Mouse (Mus musculus) intestine, embryonic 15.5 days (tissue): ENCODE results near the gene Tnfrsf13b. TPM values are rescaled to one million over a fixed set of nuclear protein-coding genes. Genes with fewer than 3 reads are reported as not detected.
"Not testable (repeated sequence)": the region's sequence is repeated elsewhere in the genome, so short reads cannot be mapped to it uniquely, and the experiment has no call there.

ENCODE experiments used
- ATAC-seq: fragments of 200-750 bp; cut with Nextera tagmentation; 2 replicates; pipeline ENCODE4 v1.8.0; 2017; ENCODE audit warnings: moderate TSS enrichment, moderate library complexity
- H3K27ac ChIP-seq: fragments of 300-500 bp; sonication (generic); 2 replicates; pipeline ENCODE4 v1.5.1; 2015; ENCODE audit warnings: mild to moderate bottlenecking, inconsistent platforms
- H3K27me3 ChIP-seq: fragments of 300-500 bp; sonication (generic); replicated peaks from 2 replicates; pipeline ENCODE4 v1.6.1; 2015; ENCODE audit warnings: inconsistent platforms
- H3K36me3 ChIP-seq: fragments of 300-500 bp; sonication (generic); 2 replicates; pipeline ENCODE4 v1.6.1; 2015; ENCODE audit warnings: inconsistent platforms
- H3K4me1 ChIP-seq: fragments of 300-500 bp; sonication (generic); replicated peaks from 2 replicates; pipeline ENCODE4 v1.6.1; 2015; ENCODE audit warnings: inconsistent platforms
- H3K4me2 ChIP-seq: fragments of 300-500 bp; sonication (generic); replicated peaks from 2 replicates; pipeline ENCODE4 v1.6.1; 2015; ENCODE audit warnings: mild to moderate bottlenecking, inconsistent platforms
- H3K4me3 ChIP-seq: fragments of 300-500 bp; sonication (generic); replicated peaks from 2 replicates; pipeline ENCODE4 v1.5.1; 2015; ENCODE audit warnings: inconsistent platforms
- H3K9ac ChIP-seq: fragments of 300-500 bp; sonication (generic); 2 replicates; pipeline ENCODE4 v1.6.1; 2015; ENCODE audit warnings: inconsistent platforms
- H3K9me3 ChIP-seq: fragments of 300-500 bp; sonication (generic); 2 replicates; pipeline ENCODE4 v1.6.1; 2016; ENCODE audit warnings: inconsistent platforms
- WGBS: fragments of 180-500 bp; shearing (Covaris S2); methylation state at CpG from one replicate; pipeline ENCODE4 v1.1.7; 2015; 5-methylcytosine and 5-hydroxymethylcytosine counted together
- polyA plus RNA-seq: library from polyadenylated mRNA; unstranded; fragments of >200 nt; fragmentation: Nextera tagmentation; extraction: Ambion mirVana; gene quantifications from 2 replicates; pipeline ENCODE4 v1.2.1, GENCODE M21; 2015

The Tnfrsf13b gene
- polyA plus RNA-seq, 1 experiment from 2014 or later: 2.8 TPM

- H3K4me2 ChIP-seq: no peak overlapping the region
- H3K36me3 ChIP-seq: no peaks in the 10 kb centered on the region
- H3K27ac ChIP-seq: no peak overlapping the region
- no peak overlapping the region for H3K9ac ChIP-seq
- no peak for ATAC-seq
- no peak overlapping the region for H3K4me3 ChIP-seq
- whole genome bisulfite sequencing: 93% methylated on average over 4 of the region's 4 CpGs
- H3K9me3 ChIP-seq: no peaks in the 10 kb centered on the region
- no peaks in the 10 kb centered on the region for H3K4me1 ChIP-seq
- H3K27me3 ChIP-seq: no peaks in the 10 kb centered on the region
Observed at GRCm38 (mm10) chr11:61111472-61111871, 15.1 kb upstream of the Tnfrsf13b start.

- Histone ChIP-seq H3K4me1 (no peaks in the 10 kb centered on the region), H3K4me3 (no peak overlapping the region), H3K27me3 (no peaks in the 10 kb centered on the region), H3K36me3 (no peaks in the 10 kb centered on the region), H3K27ac (no peak overlapping the region), H3K9me3 (no peaks in the 10 kb centered on the region), H3K4me2 (no peak overlapping the region), H3K9ac (no peak overlapping the region)
- WGBS: 69% methylated on average over 8 of the region's 8 CpGs
- no peak for ATAC-seq
Observed at GRCm38 (mm10) chr11:61112323-61112995, 14.1 kb upstream of the Tnfrsf13b start.

DNA sequence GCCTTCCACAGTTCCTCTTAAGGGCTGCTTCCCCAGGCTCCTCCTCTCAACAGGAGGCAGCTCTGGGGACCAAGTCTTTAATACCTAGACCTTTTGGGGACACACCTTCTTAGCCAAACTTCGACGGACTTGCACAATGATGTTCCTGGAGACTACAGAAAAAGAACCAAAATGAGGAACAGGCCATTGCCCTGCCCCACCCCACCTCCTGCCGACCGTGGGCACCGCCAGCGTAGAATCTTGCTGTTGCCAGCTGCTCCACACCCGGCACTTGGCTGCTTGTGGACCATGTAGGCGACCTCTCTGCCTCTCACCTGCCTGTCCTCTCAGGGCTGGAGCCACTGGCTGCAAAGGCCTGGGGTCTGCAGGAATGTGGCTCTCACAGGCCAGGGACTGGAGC, 10.3 kb upstream of the Tnfrsf13b start:
- H3K36me3 ChIP-seq: no peaks in the 10 kb centered on the region
- ATAC-seq: no peak
- H3K4me2 ChIP-seq: no peak overlapping the region
- H3K27ac ChIP-seq: no peak overlapping the region
- H3K4me1 ChIP-seq: no peaks in the 10 kb centered on the region
- no peaks in the 10 kb centered on the region for H3K9me3 ChIP-seq
- 63% methylated on average over 8 of the region's 8 CpGs for WGBS
- no peak overlapping the region for H3K4me3 ChIP-seq
- H3K9ac ChIP-seq: no peak overlapping the region
- H3K27me3 ChIP-seq: no peaks in the 10 kb centered on the region

- H3K36me3 ChIP-seq: no peaks in the 10 kb centered on the region
- H3K4me2 ChIP-seq: no peak overlapping the region
- no peak for ATAC-seq
- H3K4me3 ChIP-seq: no peak overlapping the region
- H3K4me1 ChIP-seq: no peaks in the 10 kb centered on the region
- H3K27ac ChIP-seq: no peak overlapping the region
- H3K9ac ChIP-seq: no peak overlapping the region
- no peaks in the 10 kb centered on the region; the same call in 1 of the 2 replicates for H3K27me3 ChIP-seq
- H3K9me3 ChIP-seq: no peaks in the 10 kb centered on the region
- 81% methylated on average over 3 of the region's 3 CpGs for WGBS
Observed at GRCm38 (mm10) chr11:61119996-61120583, 6.5 kb upstream of the Tnfrsf13b start.

- WGBS: 90% methylated on average over 9 of the region's 9 CpGs
Observed at GRCm38 (mm10) chr11:61122283-61122768, 4.2 kb upstream of the Tnfrsf13b start.

DNA sequence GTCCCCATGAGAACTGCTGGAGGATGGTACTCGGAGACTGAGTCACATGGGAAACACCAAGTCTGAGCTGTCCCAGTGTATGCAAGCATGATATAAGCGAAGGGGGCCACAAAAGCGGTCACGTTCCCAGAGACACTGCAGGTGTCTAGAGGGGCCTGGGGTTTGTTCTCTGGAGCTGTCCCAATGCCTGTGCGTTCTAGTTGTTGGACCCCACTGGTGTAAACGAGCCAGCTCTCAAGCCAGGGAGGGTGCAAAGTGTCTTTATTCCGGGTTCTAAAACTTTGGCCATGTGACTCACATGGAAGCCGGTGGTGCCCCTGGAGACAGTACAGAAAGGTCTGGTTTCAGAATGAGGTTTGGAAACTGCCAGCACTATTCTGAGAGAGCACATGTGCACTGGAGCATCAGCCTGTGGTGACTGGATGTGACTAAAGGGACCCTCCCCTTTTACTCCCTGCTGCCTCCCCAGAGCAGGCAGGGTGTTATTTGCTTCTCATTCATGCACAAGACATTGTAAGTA, 3.7 kb upstream of the Tnfrsf13b start:
- H3K9ac ChIP-seq: no peak overlapping the region
- H3K4me2 ChIP-seq: no peak overlapping the region
- H3K36me3 ChIP-seq: no peaks in the 10 kb centered on the region
- H3K9me3 ChIP-seq: no peaks in the 10 kb centered on the region
- WGBS: 85% methylated on average over 8 of the region's 8 CpGs
- no peak for ATAC-seq
- H3K4me1 ChIP-seq: no peaks in the 10 kb centered on the region
- no peaks in the 10 kb centered on the region; the same call in 1 of the 2 replicates for H3K27me3 ChIP-seq
- H3K27ac ChIP-seq: no peak overlapping the region
- H3K4me3 ChIP-seq: no peak overlapping the region

More at GRCm38 (mm10) chr11:61122283-61122768, 4.2 kb upstream of the Tnfrsf13b start:
- Histone ChIP-seq H3K4me1 (no peaks in the 10 kb centered on the region), H3K4me3 (no peak overlapping the region), H3K36me3 (no peaks in the 10 kb centered on the region), H3K9ac (no peak overlapping the region), H3K4me2 (no peak overlapping the region), H3K9me3 (no peaks in the 10 kb centered on the region), H3K27ac (no peak overlapping the region), H3K27me3 (no peaks in the 10 kb centered on the region; the same call in 1 of the 2 replicates)
- ATAC-seq: no peak

- H3K27me3 ChIP-seq: no peaks in the 10 kb centered on the region; the same call in 1 of the 2 replicates
- H3K4me1 ChIP-seq: no peaks in the 10 kb centered on the region
- WGBS: 63% methylated on average over 3 of the region's 3 CpGs
- no peaks in the 10 kb centered on the region for H3K9me3 ChIP-seq
- H3K4me2 ChIP-seq: no peak overlapping the region
- no peak overlapping the region for H3K27ac ChIP-seq
- no peak for ATAC-seq
- H3K36me3 ChIP-seq: no peaks in the 10 kb centered on the region
- H3K9ac ChIP-seq: no peak overlapping the region
- H3K4me3 ChIP-seq: no peak overlapping the region
Observed at GRCm38 (mm10) chr11:61123886-61124285, 2.7 kb upstream of the Tnfrsf13b start.

GRCm38 (mm10) chr11:61125970-61126369, 585 bp upstream of the Tnfrsf13b start:
- Histone ChIP-seq H3K4me3 (no peak overlapping the region), H3K27me3 (no peaks in the 10 kb centered on the region; the same call in 1 of the 2 replicates), H3K9me3 (no peaks in the 10 kb centered on the region), H3K4me2 (no peak overlapping the region), H3K36me3 (no peaks in the 10 kb centered on the region), H3K9ac (no peak overlapping the region), H3K4me1 (no peaks in the 10 kb centered on the region), H3K27ac (no peak overlapping the region)
- 84% methylated on average over 5 of the region's 5 CpGs for WGBS
- no peak for ATAC-seq

DNA sequence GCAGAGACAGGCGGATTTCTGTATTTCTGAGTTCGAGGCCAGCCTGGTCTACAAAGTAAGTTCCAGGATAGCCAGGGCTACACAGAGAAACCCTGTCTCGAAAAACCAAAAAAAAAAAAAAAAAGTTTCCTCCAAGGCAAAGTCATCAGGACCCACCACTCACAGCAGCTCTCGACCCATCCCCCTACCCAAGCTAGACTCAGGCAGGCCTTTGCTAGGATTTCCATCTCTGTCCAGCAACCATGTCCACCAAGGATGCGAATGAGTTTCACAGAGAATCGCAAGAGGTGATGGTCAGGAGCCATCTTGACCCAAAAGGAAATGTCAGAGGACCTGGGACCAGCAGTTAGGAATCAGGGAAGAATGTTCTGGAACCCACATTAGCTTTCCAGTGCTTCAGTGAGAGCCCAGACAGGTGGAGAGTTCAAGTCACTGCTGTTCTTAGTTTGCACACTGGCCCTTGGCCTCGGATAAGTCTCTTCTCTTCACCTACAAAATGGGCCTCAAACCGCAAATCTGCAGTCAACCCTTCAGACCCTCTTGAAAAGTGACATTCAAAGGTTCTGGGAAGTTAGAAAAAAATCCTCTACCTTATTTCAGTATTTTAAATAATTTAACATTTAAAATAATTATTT, 983 bp downstream of the Tnfrsf13b start:
- ATAC-seq: no peak
- Histone ChIP-seq H3K9ac (no peak overlapping the region), H3K4me2 (no peak overlapping the region), H3K4me3 (no peak overlapping the region), H3K27me3 (no peaks in the 10 kb centered on the region; the same call in 1 of the 2 replicates), H3K36me3 (no peaks in the 10 kb centered on the region), H3K9me3 (no peaks in the 10 kb centered on the region), H3K27ac (no peak overlapping the region), H3K4me1 (no peaks in the 10 kb centered on the region)
- 89% methylated on average over 8 of the region's 8 CpGs for WGBS

DNA sequence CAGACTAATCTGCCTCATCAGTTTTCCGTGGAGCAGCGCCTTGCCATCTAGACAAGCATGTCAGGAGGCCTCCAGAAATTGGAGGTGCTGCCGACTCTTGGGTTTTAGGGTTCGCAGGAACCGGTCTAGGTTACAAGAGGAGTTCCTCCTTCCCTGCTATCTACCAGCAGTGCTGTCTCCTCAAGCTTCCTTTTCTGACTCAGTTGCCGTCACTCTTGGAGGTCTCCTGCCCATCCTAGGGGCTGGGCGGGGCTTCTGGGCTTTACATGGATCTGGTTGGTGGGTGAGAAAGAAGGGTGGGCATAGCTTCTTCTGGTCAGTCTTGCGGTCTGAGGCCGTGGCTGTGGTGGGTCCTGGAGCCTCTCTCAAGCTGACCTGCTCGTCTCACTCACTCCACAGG, 2.8 kb downstream of the Tnfrsf13b start:
- Histone ChIP-seq H3K27ac (no peak overlapping the region), H3K27me3 (no peaks in the 10 kb centered on the region), H3K9me3 (no peaks in the 10 kb centered on the region), H3K9ac (no peak overlapping the region), H3K4me2 (no peak overlapping the region), H3K36me3 (no peaks in the 10 kb centered on the region), H3K4me3 (no peak overlapping the region), H3K4me1 (no peaks in the 10 kb centered on the region)
- WGBS: 46% methylated on average over 10 of the region's 10 CpGs
- no peak for ATAC-seq

DNA sequence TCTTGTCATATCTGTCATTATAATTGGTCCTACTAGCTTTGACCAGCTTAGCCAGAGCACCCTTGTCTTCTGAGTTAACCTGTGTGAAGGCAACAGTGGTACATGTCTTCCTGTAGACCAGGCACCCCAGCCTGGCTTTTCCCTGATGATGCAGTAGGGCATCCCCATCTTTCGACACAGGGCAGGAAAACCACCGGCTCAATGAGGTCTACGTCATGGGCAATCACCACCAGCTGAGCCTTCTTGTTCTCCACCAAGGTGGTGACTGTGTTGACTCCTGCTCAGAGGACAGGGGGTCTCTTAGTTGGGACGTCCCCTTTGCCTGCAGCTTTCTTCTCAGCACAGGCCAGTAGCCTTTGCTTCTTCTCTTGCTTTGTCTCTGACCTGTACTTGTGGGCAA, 4.1 kb downstream of the Tnfrsf13b start:
- H3K4me2 ChIP-seq, H3K9ac ChIP-seq, H3K36me3 ChIP-seq, H3K9me3 ChIP-seq, H3K27me3 ChIP-seq, H3K4me1 ChIP-seq, H3K27ac ChIP-seq, ATAC-seq, H3K4me3 ChIP-seq: not testable (repeated sequence)
- 92% methylated on average over 4 of the region's 4 CpGs for WGBS

- WGBS: 82% methylated on average over 2 of the region's 2 CpGs
- no peaks in the 10 kb centered on the region for H3K4me1 ChIP-seq
Observed at GRCm38 (mm10) chr11:61132943-61133342, 6.4 kb downstream of the Tnfrsf13b start.

More at GRCm38 (mm10) chr11:61132943-61133342, 6.4 kb downstream of the Tnfrsf13b start:
- H3K36me3 ChIP-seq: no peaks in the 10 kb centered on the region
- H3K4me3 ChIP-seq: no peak overlapping the region
- no peaks in the 10 kb centered on the region for H3K9me3 ChIP-seq
- H3K4me2 ChIP-seq: no peak overlapping the region
- H3K27ac ChIP-seq: no peak overlapping the region
- H3K27me3 ChIP-seq: no peaks in the 10 kb centered on the region
- ATAC-seq: no peak
- no peak overlapping the region for H3K9ac ChIP-seq
